Mouse (Mus musculus) inflammation-experienced regulatory T-cells, adult 6 months (primary cell): Measurements from ENCODE around the gene Spred3. TPM values are rescaled to one million over a fixed set of nuclear protein-coding genes. Genes with fewer than 3 reads are reported as not detected.
A peak's percentile ranks its signal among the peaks of the same experiment; 100 is the strongest.
"Not testable (repeated sequence)": the region's sequence is repeated elsewhere in the genome, so short reads cannot be mapped to it uniquely, and the experiment has no call there.

Experiments
- ATAC-seq: one replicate; pipeline ENCODE4 v1.8.0; 2017
- polyA plus RNA-seq, 3 experiments: library from polyadenylated mRNA; unstranded; fragments of 100-300 nt; shearing (Covaris generic); gene quantifications; one replicate each; pipeline ENCODE4 v1.2.1; 2017

The Spred3 gene
- polyA plus RNA-seq, 3 experiments from 2014 or later, result 0.18 to 0.46 (median 0.46) TPM

DNA sequence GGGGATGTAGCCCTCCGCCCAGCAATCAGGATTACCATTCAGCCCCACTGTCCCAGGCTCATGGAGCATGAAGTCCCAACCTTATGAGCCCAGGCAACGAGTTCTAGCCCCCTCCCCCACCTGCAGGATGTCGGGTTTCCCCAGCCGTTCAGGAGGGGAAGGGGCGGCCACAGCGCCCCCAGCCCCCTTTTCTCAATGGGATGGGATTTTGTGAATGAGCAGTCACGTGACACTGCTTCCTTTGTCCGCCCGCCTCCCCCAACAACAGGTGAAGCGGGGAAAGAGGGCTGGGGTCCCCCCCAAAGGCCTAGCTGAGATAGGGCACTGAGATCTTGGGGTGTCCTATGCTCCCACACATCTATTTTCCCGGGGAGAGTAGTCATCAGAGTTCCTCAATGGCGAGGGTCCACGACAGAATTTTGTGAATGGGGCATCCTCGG, 1.4 kb downstream of the Spred3 start:
- no peak for ATAC-seq

DNA sequence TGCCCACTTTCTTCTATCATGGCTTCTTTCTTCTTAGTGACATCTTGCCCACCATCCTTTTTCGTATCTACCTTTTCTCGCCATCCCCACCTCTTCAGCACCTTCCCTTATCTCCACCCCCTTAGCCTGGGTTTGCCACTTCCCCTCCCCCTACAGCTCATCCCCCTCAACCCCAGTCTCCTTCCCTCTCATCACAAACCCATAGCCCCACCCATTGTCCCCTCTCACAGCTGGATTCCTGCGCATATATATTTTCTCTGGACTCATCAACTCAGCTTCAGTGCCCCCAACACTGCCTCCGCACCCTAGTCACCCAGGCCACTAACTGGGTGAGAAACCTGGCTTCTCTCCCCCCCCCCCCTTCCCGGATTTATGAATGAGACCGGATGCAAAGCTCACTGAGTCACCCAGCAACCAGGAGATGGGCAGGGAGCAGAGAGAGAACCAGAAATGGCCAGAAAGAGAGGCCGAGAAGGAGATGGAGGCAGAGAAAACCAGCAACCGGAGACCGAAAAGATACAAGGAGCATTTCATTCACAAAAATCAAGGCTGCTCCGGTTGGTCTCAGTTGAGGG, 2.0 kb downstream of the Spred3 start:
- ATAC-seq, result no peak

DNA sequence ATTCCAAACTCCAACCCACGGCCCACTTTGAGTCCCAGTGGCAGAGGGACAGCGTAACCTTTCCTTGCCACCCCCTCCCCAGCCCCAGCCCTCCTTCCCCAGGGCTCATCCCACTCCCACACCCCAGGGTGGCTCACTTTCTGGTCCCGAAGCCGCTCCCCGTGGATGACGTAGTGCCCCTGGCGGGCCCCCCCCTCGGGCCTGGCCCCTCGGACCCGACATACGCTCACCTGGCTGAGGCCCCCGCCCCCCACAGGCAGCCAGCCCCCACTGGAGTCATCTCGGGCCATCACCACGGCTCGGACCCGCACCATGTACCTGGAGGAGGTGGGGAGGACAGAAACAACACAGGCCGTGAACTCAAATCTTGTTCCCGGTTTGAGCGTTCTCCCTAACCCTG, 2.6 kb downstream of the Spred3 start:
- no peak for ATAC-seq

DNA sequence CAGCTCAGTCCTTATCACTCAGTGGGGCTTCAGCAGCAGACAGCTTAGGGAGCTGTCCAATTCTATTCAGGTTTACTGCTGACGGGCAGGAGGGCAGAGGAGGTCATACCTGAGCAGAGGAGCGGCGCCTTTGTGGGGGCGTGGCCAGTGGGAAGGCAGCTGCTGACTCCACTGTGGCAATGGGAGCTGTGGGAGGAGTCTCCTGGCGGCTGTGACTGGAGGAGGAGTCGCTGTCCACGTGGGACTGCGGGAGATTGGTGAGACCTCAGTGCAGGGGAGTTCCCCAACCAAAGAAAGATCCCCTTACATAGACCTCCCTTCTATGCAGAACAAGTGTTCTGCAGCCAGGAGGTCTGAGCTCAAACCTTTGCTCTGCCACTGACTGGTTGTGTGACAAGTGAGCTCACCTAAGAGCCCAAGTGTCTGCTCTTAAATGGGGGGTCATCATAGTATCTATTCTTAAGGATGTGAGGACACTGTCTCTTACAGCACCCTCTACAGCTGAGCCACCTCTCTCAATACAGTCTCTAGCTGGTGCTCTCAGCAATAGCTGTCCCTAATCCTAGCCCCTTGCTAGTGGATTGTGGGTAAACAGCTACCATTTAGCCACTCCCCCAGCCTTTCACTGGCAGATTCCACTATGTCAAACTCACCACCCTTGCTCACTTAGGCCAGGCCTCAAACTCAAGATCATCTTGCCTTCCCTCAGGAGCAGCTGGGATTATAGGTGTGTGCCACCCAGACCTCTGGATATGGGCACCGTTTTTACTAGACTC, 7.3 kb downstream of the Spred3 start:
- peak; percentile 35 for ATAC-seq

DNA sequence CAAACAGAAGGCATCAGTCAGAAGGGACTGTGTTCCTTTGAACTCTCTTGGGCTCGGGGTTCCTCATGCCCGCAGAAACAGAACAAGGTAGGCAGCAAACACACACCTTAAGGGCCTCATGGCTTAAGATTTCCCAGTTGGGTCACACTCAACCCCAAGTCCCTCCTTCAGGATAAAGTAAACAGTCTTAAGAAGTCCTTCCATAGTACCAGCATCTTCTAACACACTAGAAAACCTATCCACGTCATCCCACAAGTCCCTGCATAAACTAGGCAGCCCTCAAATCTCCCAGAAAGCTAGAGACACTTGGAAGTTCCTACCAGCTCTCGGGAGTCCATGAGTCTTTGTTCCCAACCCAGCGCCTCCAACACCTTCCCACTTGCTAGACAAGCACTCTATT, 7.9 kb downstream of the Spred3 start:
- no peak for ATAC-seq

DNA sequence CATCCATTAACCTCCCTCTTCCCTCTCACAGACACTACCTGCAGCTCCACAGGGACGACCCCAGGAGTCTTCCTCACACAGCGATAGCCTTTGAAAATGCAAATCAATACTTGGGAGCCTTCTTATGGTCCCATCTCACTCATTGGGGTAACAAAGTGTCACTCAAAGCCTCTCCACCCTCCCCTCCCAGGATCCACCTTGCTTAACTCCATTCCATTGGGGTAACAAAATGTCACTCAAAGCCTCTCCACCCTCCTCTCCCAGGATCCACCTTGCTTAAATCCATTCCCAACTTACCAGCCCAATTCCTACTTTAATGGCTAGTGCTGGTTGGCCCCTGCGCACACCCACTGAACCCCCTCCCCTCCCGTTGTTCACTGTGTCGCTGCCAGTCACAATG, 11.9 kb downstream of the Spred3 start:
- no peak for ATAC-seq

DNA sequence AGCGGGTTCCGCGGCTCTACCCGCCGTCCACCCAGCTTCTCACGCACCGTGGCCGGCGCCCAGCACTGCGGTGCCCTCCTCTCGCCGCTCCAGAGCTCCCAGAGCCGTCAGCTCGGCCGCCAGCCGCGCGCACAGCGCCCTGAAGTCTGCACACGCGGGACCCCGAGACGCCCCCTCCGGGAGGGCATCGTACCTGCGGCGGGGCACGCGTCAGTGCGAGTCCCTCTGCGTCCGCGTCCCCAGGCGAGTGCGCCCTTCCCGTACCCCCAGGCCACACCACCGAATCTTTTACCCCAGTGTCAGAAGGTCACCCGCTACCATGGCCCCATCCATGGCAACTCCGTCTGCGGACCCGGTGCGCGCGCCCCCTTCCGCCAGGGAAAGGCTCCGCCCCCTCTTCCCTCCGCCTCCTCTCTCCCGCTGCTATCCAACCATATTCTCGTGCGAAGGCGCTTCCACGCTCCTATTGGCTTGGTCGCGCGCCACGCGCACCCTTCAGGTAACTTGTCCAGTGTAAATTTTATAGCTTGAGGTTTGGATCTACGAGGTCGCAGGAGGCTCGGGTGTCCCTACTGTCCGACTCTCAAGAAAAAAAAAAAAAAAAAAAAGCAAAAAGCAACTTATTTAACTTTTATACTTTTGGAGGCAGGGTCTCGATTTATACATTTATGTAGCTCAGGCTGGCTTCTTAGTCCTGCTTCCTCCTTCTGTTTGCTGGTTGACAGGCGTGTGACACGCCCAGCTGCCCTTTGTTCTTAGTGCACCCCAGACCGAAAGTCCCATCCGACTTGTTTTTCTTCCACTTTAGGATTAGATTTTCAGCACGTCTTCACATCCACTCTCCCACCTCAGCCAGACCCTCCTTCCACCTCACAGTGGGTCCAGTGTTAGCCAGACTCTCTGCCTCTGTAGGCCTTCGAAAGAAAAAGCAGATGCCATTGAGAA, 14.1 kb downstream of the Spred3 start, which contains the start of gene Fam98c:
TSS of gene Fam98c (minus strand) at position 397 of the 945 bp plus-strand sequence.
- peak; percentile 93 for ATAC-seq

DNA sequence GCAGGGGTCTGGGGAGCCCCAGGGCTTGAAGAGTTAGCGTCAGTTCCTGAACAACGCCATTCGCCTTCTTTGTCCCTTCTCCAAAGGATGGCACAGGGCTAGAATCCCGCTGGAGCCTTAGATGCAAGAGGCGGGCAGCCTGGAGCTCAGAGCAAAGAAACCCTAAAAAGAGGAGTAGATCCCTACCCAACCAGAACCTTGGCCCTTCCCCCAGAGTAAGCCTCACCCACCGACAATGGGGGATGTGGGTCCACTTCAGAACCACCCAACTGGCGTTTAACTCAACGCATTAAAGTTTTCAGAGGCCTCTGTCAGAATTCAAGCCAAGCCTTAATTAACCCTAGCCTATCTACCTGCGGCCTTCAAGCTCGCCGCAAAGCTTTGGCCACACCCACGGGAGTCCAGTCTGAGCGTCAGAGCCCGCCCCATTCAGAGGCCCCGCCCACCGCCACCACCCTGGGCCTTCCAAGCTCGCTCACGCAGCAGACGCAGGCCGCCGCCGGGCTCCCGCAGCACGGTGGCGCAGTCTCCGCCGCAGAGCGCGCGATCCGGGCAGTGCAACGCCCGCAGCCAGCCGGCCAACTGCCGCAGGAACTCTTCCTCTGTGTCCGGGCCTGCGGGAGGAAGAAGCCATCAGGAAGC, 14.9 kb downstream of the Spred3 start:
- peak; percentile 67 for ATAC-seq

DNA sequence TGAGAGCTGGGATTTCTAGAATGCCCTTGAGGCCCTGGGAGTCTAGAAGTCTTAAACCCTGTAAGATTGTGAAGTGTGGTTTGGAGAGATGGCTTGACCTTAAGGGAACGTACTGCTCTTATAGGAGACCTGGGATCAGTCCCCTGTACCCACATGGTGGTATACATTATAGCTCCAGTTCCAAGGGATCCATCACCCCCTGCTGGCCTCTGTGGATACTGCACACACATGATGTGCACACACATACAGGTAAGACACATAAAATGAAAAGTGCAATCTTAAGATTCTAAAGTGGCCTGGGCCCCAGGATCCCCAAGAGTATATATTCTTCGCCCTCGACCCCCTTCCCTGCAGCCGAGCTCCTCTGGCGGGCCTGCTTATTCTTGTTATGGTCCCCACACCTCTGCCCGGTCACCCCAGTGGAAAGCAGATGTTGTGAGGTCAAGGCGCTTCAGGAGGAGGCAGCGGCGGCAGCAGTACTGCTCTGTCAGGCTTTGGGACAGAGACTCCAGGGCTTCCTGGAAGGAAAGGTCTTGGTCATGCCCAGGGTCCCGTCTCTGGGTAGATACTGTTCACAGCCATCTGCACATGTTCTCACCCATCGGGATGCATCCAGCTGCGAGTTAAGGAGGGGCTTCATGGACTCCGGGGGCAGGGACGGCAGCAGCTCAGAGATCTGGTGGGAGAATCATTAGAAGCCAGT, 16.0 kb downstream of the Spred3 start:
- no peak for ATAC-seq

DNA sequence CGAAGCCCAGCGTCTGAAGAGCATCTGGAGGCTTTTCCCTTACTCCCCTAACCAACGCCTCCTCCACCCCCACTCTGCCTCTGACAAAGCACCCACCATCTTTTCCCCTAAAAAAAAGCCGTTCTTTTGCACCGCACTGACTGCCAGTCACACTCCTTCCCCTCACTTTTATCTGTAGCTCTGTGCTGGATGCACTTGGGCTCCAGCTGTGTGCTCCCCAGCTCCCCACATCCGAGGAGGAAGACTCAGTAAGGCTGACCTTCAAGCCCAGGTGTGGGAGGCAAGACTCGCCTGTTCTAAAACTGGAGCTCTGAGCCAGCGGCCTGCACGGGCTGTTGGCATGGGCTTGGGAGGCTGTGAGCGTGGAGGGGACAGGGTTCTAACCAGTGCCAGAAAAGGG, 18.7 kb downstream of the Spred3 start:
- ATAC-seq, result no peak

DNA sequence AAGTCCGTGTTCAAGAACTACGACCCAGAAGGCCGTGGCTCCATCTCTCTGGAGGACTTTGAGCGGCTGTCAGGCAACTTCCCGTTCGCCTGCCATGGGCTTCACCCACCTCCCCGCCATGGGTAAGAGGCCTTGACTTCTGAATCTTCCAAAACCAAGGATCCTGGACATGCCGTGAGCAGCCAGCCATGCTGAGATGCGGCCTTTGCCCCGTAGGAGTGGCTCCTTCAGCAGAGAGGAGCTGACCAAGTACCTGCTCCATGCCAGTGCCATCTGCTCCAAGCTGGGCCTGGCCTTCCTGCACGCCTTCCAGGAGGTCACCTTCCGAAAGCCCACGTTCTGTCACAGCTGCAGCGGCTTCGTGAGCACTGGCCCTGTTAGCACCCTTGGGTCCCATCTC, 21.4 kb downstream of the Spred3 start:
- ATAC-seq, result no peak

DNA sequence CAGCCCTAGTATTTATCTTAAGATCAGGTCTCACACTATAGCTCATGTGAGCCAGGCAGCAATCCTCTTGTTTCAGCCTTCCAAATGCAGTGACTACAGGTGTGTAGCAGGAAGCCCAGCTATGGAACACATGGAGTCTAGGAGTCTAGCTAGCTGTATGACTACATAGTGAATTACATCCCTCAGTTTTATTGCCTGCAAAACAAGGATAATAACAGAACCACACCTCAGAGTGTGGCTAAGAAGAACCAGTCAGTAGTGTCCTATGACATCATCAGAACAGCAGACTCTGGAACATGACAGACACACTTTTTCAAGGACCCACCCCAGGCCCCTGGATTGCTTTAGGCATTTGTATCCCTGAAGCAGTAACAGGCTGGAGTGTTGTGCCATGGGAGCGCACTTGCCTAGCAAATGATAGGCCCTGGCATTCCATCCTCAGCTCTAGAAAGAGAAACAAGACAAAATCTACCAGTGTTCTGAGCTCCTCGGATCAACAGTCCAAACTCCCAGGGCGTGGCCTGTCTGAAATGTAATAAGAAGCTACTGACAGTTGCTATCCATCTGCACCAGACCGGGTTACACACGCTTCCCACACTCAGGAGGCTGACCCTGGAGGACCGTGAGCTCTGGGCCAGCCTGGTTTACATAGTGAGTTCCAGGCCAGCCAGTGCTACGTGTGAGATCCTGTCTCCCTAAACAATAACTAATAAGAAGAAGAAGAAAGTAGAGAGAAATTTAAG, 23.4 kb downstream of the Spred3 start:
- no peak for ATAC-seq

DNA sequence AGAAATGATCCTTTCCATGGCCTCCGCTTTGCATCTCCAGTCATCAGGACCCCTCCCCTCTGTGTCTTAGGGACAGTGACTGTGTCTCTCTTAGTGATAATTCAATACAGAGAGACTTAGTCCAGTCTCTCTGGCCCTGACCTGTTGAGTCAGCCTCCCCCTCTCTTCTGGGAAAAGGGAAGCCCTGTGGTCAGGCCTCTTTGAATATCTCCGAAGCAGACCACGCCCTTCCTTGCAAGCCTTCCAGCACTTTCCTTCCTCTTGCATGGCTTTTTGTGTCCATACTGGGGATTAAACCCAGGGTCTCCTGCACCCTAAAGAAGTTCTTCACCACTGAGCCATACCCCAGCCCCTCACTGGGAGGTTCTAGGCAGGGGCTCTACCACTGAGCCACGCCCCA, 26.2 kb downstream of the Spred3 start:
- no peak for ATAC-seq

DNA sequence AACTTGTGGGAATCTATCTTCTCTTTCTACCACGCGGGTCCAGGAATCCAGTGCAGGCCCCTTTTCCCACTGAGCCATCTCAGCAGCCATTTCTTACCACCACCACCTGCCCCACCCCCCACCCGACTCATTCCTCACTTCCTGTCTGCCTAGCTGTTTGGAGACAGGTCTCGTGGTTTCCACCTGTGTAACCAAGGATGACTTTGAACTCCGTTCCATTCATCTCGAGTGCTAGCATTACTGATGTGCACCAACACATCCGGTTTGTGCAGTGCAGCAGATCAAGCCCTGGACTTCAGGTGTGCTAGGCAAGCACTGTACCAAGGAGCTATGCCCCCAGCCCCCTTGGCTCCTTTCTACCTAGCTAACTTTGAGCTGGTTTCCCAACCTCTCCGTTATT, 28.8 kb downstream of the Spred3 start:
- peak; percentile 92 for ATAC-seq

DNA sequence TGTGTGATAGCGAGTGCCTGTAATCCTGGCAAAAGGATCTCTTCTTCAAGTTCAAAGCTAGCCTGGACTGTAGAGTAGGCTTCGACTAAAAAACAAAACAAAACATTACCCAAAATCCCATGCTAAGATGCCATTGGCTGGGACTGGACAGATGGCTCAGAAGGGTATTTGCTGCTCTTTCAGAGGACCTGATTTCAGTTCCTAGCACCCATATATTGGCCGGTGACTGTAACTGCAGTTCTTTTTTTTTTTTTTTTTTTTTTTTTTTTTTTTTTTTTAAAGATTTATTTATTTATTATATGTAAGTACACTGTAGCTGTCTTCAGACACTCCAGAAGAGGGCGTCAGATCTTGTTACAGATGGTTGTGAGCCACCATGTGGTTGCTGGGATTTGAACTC, 31.0 kb downstream of the Spred3 start:
- ATAC-seq, result not testable (repeated sequence)

DNA sequence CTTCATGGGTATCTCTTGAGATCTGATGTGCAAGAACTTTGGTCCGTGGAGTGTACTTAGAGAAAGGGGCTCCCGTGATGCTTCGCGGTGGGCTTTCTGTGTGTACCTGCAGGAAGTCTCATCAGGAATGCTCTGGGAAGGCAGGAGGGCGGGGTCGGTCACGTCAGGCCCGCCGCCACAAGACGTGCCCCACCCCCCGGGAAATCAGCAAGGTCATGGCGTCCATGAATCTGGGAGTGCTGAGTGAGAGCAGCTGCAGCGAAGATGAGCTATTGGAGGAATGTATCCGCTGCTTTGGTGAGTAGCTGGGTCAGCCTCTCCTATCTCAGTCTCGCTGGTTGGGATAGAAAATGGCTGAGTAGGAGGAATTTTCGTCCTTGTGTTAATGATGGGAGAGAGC, 32.8 kb downstream of the Spred3 start:
- no peak for ATAC-seq

DNA sequence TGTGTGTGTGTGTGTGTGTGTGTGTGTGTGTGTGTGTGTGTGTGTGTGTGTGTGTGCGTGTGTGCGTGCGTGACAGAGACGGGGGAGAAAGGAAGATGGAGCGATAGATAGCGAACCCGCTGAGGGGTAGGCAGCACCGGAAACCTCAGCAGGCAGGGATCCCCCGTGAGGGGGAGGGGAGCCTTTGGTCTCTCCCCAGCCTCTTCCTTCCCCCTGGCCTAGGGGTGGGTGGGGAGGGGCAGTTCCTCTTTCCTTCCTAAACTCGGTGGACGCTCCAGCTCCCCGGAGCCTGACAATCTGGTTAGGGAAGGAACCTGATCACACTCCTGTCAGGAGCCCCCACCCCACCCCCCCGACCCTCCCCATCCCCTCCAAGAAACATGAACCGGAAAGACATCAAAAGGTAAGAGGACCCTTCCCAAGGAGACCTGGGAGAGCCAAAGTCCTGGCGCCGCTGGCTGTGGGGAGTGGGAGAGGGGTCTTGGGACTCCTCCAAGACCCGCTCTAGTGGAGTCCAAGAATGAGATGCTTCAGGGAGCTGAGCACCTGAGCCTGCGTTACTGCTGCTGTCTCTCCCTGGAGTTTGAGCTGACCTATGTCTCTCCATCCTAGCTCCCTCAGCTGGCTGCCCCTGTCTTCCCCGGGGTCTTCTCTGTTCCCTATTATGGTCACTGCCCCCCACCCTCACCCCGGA, 35.4 kb downstream of the Spred3 start, which contains the start of gene Rasgrp4:
TSS of gene Rasgrp4 (plus strand) at position 159 of the 694 bp plus-strand sequence.
- ATAC-seq, result peak; percentile 100

DNA sequence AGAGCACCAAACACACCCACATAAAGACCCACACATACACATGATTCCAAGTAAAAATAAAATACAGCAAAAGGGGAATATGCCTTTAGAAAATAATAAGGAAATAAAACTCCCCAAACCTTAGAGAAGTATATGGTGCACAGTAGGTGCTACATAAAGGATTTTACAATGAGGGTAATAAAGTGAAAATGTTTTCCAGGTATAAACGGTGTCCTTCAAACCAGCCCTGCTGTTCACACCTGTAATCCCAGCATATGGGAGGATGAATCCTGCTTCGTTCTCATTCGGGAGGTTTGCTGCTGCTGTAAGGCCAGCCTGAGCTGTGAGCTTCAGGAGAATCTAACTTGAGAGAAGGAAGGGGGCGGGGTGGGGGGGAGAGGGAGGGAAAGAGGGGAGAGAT, 36.0 kb downstream of the Spred3 start:
- no peak for ATAC-seq

DNA sequence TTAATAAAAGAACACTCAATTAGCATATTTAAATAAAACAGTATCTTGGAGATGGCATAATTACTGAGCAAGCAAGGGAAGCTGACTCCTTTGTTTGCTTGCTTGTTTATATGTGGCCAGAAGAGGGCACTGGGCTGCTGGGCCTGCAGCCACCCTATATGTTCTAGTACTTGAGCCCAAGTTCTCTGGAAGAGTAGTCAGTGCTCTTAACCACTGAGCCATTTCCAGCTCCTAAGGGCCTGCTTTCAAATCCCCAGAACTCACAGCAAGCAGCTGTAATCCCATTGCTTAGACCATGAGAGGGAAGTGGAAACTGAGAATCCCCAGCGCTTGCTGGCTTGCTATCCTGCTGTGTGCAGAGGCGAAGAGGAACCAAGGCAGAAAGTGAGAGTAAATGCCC, 41.5 kb downstream of the Spred3 start:
- no peak for ATAC-seq

DNA sequence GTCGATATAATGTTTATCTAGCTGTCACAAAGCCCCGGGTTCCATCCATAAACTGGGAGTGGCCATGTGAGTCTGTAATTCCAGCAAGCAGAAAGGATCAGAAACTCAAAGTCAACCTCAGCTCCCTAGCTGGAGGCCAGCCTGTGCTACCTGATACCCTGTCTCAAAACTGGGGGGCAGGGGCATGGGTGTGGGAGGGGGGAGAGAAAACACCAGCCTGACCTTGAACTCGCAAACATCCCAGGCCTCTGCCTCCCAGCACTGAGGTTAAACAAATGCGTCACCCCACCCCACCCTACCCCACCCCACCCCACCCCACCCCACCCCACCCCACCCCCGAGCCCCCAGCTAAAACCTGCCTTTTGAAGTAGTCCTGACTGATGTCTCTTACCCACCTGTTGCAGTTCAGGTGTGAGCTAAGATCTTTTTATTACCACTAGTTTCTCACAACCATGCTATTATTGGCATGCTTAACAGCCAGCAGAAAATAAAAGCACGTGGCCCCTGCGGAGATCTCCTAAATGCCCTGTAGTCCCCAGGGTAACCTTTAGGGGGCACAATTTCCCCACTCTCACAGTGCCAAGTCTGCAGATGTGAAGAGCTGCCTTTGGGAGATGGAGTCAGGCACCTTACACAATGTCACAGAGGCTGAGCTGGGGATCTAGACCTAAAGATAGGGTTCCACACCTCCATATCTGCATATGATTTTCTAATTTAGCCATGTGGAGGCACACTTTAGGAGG, 43.9 kb downstream of the Spred3 start:
- peak; percentile 67 for ATAC-seq
